Mouse (Mus musculus) neural tube, embryonic 11.5 days (tissue): ENCODE results near the gene Fzd9. TPM values are rescaled to one million over a fixed set of nuclear protein-coding genes. Genes with fewer than 3 reads are reported as not detected.

Source experiments
- ATAC-seq: fragments of 200-750 bp; cut with Nextera tagmentation; 2 replicates; pipeline ENCODE4 v1.8.0; 2017; ENCODE audit warnings: moderate number of reproducible peaks, mild to moderate bottlenecking, moderate TSS enrichment, moderate library complexity; ENCODE audit not compliant: insufficient read depth, low FRiP score, low TSS enrichment
- DNase-seq: peaks from one replicate; pipeline ENCODE4 v3.0.0-alpha.2; 2015; ENCODE audit warnings: low spot score
- H3K27ac ChIP-seq: fragments of 300-500 bp; sonication (generic); 2 replicates; pipeline ENCODE4 v1.5.1; 2014; ENCODE audit warnings: low read depth, mild to moderate bottlenecking, low read length
- H3K27me3 ChIP-seq: fragments of 300-500 bp; sonication (generic); 2 replicates; pipeline ENCODE4 v1.6.1; 2014; ENCODE audit warnings: mild to moderate bottlenecking, low read length, mixed read lengths; ENCODE audit not compliant: control insufficient read depth, insufficient read depth
- H3K36me3 ChIP-seq: fragments of 300-500 bp; sonication (generic); 2 replicates; pipeline ENCODE4 v1.6.1; 2014; ENCODE audit warnings: mild to moderate bottlenecking, low read length, moderate library complexity, mixed read lengths; ENCODE audit not compliant: control insufficient read depth, insufficient read depth
- H3K4me1 ChIP-seq: fragments of 300-500 bp; sonication (generic); 2 replicates; pipeline ENCODE4 v1.6.1; 2014; ENCODE audit warnings: low read length, mixed read lengths; ENCODE audit not compliant: control insufficient read depth, insufficient read depth
- H3K4me2 ChIP-seq: fragments of 300-500 bp; sonication (generic); 2 replicates; pipeline ENCODE4 v1.6.1; 2014; ENCODE audit warnings: low read depth, mild to moderate bottlenecking, moderate library complexity
- H3K4me3 ChIP-seq: fragments of 300-500 bp; sonication (generic); 2 replicates; pipeline ENCODE4 v1.5.1; 2014; ENCODE audit warnings: low read depth, low read length
- H3K9ac ChIP-seq: fragments of 300-500 bp; sonication (generic); 2 replicates; pipeline ENCODE4 v1.6.1; 2014; ENCODE audit warnings: mild to moderate bottlenecking, low read length
- H3K9me3 ChIP-seq: fragments of 300-500 bp; sonication (generic); 2 replicates; pipeline ENCODE4 v1.6.1; 2016; ENCODE audit warnings: low read length; ENCODE audit not compliant: control insufficient read depth
- WGBS: fragments of 180-500 bp; shearing (Covaris S2); extraction: QIAGEN DNeasy Blood & Tissue Kit; methylation state at CpG from one replicate; pipeline ENCODE4 v1.1.7; 2014; 5-methylcytosine and 5-hydroxymethylcytosine counted together
- polyA plus RNA-seq: library from polyadenylated mRNA; unstranded; fragments of >200 nt; fragmentation: Nextera tagmentation; extraction: Ambion mirVana; gene quantifications from 2 replicates; pipeline ENCODE4 v1.2.1, GENCODE M21; 2014

Fzd9 gene
- polyA plus RNA-seq, 1 experiment from 2014 or later, result 9.5 TPM

DNA sequence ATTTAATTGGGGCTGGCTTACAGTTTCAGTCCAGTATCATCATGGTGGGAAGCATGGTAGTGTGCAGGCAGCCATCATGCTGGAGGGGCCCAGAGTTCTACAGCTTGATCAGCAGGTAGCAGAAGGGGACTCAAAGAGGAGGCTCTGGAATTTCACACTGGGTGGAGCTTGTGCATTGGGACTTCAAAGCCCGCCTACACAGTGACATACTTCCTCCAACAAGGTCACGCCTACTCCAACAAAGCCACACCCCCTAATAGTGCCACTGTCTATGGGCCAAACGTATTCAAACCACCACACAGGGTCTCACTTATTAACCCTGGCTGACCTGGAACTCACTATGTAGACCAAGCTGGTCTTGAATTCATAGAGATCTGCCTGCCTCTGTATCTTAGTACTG lies 5.1 kb upstream of the Fzd9 start:
- Histone ChIP-seq H3K4me2 (no peak overlapping the region), H3K4me1 (peaks cover 13% of the 10 kb centered on the region), H3K9me3 (no peaks in the 10 kb centered on the region; the same call in 1 of the 2 replicates), H3K27ac (no peak overlapping the region), H3K27me3 (no peaks in the 10 kb centered on the region), H3K9ac (no peak overlapping the region), H3K36me3 (no peaks in the 10 kb centered on the region), H3K4me3 (no peak overlapping the region)
- WGBS, result 89% methylated on average over 3 of the region's 3 CpGs
- ATAC-seq (no peak), DNase-seq (no peak)

DNA sequence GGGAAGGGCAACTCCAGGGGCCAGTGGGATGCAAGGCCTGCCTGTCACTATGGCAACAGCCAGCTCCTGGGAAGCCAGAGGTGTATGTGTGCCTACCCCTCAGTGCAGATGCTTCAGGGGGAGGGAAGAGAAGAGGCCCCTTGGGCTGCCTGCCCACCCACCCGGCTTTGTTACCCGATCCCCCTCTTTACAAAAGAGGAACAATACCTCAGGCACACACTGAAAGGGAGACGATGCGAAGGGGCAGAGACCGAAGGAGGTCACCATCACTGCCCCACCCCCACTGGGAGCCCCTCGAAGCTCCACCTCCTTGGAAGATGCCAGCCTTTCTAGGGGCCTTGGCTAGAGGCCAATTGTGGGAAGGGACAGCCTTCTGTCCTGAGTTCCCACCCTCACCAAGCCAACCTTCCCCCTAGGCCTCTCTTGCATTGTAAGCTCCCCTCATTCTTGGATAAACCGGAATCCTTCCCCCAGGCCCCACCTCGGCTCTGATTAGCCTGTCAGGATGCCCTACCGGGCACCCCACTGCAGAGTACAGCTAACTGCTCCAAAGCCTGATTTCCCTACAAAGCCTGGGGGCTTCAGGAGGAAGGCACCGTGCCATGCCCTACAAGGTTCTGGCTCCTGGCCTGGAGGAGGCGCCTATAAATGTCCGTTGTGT lies 2.8 kb upstream of the Fzd9 start:
- H3K4me3 ChIP-seq, result no peak overlapping the region
- H3K9me3 ChIP-seq, result no peaks in the 10 kb centered on the region; the same call in 1 of the 2 replicates
- H3K27ac ChIP-seq, result peak overlapping the region; percentile 89
- 3% methylated on average over 12 of the region's 12 CpGs for WGBS
- peak overlapping the region; percentile 26 for H3K4me2 ChIP-seq
- no peaks in the 10 kb centered on the region for H3K36me3 ChIP-seq
- DNase-seq (peak; percentile 88), ATAC-seq (peak; percentile 79)
- H3K9ac ChIP-seq, result peak overlapping the region; percentile 45
- H3K4me1 ChIP-seq, result peaks cover 20% of the 10 kb centered on the region
- H3K27me3 ChIP-seq, result peaks cover 4% of the 10 kb centered on the region; the same call in 1 of the 2 replicates

DNA sequence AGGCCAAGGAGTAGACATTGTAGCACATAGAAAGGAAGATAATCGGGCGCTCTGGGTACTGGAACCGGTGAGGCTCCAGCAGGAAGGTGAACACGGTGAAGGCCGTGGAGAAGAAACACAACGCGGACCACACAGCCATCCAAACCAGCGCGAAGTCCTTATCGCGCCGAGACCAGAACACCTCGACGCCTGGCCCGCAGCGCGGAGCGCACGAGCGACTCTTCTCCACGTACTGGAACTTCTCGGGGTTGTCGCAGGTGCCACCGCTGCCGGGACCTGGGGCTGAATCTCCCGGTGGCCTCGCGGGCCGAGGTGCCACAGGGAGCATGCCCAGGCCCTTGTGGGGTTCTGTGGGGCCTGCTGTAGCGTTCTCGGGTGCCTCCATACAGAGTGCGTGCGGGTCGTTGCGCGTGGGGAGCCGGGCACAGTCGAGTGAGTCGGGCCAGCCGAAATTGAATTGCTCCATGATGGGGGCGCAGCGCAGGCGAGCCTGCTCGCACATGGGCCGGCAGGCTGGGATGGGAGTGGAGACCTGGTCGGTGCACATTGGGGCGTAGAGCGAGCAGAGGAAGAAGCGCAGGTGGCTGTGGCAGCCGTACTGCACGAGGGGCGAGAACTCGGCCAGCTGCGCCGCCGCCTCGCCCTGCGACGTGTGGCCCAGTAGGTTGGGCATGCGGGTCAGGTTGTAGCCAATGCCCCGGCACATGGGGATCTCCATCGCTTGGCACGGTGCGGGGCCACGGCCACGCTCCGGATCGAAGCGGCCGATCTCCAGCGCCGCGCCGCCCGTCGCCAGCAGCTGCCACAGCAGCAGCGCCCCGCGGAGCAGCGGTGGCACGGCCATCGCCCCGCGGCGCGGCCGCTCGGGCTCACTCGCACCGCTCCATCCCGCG lies 598 bp downstream of the Fzd9 start:
- H3K9me3 ChIP-seq, result no peaks in the 10 kb centered on the region; the same call in 1 of the 2 replicates
- peaks cover 4% of the 10 kb centered on the region; the same call in 1 of the 2 replicates for H3K27me3 ChIP-seq
- H3K36me3 ChIP-seq, result no peaks in the 10 kb centered on the region
- peak overlapping the region; percentile 99 for H3K4me2 ChIP-seq
- 2% methylated on average over 74 of the region's 92 CpGs for WGBS
- ATAC-seq, result peak; percentile 18
- H3K27ac ChIP-seq, result no peak overlapping the region
- H3K9ac ChIP-seq, result peak overlapping the region; percentile 67
- peaks cover 22% of the 10 kb centered on the region for H3K4me1 ChIP-seq
- DNase-seq, result peak; percentile 43
- peak overlapping the region; percentile 60 for H3K4me3 ChIP-seq

DNA sequence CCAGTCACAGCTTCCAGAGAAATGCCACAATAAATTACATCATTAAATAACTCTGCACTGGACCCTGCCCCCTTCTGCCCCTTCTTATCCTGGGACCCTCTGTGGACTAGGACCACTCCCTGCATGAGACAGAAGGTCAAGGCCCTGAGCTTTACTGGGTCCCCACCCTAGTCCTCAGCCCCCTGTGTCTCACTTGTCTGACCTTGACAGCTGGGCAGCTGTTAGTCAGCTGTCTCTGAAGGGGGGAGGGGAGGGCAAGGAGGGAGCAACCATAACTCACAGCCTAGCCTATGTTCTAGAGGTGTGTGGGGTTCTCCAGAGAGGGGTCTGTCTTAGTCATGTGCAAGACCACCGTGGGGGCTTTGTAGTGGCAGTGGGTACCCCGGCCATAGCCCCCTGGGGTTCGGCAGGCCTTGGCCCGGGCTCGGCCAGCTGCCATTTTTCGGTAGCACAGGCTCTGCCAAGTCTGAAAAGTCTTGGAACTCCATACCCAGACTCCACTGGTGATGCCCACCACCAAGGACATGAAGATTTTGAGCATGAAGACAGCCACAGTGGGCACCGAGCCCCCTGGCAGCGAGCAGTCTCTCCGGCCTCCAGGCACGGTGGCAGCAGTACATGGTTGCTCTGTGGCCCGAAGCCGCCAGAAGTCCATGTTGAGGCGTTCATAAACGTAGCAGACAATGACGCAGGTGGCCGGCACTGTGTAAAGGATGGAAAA lies 1.9 kb downstream of the Fzd9 start:
- no peak overlapping the region; the same call in 1 of the 2 replicates for H3K9ac ChIP-seq
- 84% methylated on average over 16 of the region's 16 CpGs for WGBS
- H3K27ac ChIP-seq, result no peak overlapping the region
- H3K27me3 ChIP-seq, result peaks cover 4% of the 10 kb centered on the region; the same call in 1 of the 2 replicates
- H3K9me3 ChIP-seq, result no peaks in the 10 kb centered on the region; the same call in 1 of the 2 replicates
- DNase-seq (no peak), ATAC-seq (no peak)
- peaks cover 4% of the 10 kb centered on the region; the same call in 1 of the 2 replicates for H3K36me3 ChIP-seq
- H3K4me1 ChIP-seq, result peaks cover 18% of the 10 kb centered on the region
- H3K4me3 ChIP-seq, result peak overlapping the region; percentile 2; the same call in 1 of the 2 replicates
- H3K4me2 ChIP-seq, result peak overlapping the region; percentile 99

DNA sequence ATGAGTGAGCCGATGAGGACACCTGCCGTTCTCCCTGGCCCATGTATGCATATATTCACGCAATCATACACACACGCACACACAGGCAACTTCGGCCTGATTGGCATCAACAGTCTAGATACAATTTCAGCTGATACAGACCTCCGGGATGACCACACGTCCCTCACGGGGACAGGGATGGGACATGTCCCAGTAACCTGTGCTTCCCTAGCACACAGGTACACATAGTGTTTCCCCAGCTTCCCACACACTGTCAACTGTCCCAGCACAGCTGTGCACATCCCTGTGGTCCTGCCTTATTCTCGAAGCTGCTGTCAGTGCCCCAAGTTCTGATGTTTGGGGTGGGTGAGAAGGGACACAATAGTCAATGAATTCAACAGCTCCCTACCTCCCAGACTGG lies 3.7 kb downstream of the Fzd9 start:
- H3K4me2 ChIP-seq, result no peak overlapping the region
- H3K36me3 ChIP-seq, result peaks cover 11% of the 10 kb centered on the region
- H3K9me3 ChIP-seq, result no peaks in the 10 kb centered on the region; the same call in 1 of the 2 replicates
- H3K27me3 ChIP-seq, result peaks cover 4% of the 10 kb centered on the region; the same call in 1 of the 2 replicates
- no peak overlapping the region for H3K4me3 ChIP-seq
- 81% methylated on average over 9 of the region's 9 CpGs for WGBS
- no peak overlapping the region for H3K9ac ChIP-seq
- no peak overlapping the region for H3K27ac ChIP-seq
- ATAC-seq, result no peak
- H3K4me1 ChIP-seq, result peaks cover 13% of the 10 kb centered on the region
- DNase-seq, result no peak

DNA sequence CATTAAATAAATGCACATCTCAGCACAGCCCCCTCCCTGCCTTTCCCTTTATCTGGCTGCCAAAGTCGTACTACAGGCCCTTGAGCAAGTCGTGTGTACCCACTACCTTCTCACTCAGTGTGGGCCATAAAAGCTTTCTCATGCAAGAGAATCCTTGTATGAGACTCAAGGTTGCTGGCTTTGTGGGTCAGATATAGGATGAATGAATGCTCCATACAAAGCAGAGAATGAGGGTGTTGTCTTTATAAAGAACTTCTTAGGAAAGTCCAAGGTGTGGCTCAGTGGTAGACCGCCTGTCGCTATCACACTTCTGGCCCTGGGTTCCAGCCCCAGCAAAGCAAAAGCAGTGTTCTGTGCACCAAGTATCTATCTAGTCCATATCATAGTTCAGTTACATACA lies 4.5 kb downstream of the Fzd9 start:
- peaks cover 18% of the 10 kb centered on the region for H3K36me3 ChIP-seq
- H3K27me3 ChIP-seq, result peaks cover 4% of the 10 kb centered on the region; the same call in 1 of the 2 replicates
- H3K4me3 ChIP-seq, result no peak overlapping the region
- H3K27ac ChIP-seq, result no peak overlapping the region
- 62% methylated on average over 4 of the region's 4 CpGs for WGBS
- no peak overlapping the region for H3K4me2 ChIP-seq
- no peaks in the 10 kb centered on the region for H3K9me3 ChIP-seq
- H3K9ac ChIP-seq, result no peak overlapping the region
- ATAC-seq (no peak), DNase-seq (no peak)
- peaks cover 13% of the 10 kb centered on the region for H3K4me1 ChIP-seq

DNA sequence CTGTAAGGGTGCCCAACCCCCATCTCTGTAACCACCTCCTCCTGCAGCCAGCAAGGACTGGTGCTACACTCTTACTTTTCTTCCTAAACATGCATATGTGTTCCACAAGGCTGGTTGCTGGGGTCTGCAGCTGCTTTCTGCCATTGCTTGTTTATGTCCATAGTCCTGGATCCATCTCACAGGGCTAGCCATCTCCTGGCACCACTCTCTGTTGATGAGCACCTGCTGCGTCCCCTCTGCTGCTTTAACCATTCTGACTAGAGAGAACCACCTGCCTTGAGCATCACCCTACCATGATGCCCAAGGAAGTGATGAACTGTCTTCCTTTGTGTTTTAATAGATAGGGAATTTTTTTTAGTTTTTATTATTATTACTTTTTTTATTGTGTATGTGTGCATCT lies 7.9 kb downstream of the Fzd9 start:
- H3K27me3 ChIP-seq, result no peaks in the 10 kb centered on the region
- H3K27ac ChIP-seq, result no peak overlapping the region
- no peak overlapping the region for H3K4me3 ChIP-seq
- 79% methylated on average over 1 of the region's 1 CpGs for WGBS
- H3K4me2 ChIP-seq, result no peak overlapping the region
- DNase-seq (no peak), ATAC-seq (no peak)
- H3K9ac ChIP-seq, result no peak overlapping the region
- H3K4me1 ChIP-seq, result peaks cover 4% of the 10 kb centered on the region; the same call in 1 of the 2 replicates
- H3K9me3 ChIP-seq, result no peaks in the 10 kb centered on the region
- peaks cover 36% of the 10 kb centered on the region for H3K36me3 ChIP-seq

DNA sequence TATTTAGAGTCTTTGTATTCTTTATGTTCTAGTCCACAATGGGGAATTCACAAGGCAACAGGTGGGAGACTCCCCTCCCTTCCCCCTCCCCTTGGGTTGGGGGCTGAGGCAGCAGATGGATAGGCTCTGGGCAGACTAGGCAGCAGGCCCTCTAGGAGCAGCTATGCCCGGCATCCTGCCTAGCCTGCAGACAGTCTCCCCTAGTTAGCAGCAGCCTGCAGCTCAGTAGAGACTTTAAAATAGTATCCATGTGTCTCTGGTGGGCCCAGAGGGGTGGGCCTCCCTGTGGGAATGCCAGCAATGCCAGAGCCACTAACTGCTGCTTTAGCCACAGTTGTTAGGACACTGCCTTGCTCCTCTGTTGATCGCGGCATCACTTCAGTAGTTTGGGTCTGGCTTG lies 8.4 kb downstream of the Fzd9 start:
- Histone ChIP-seq H3K9me3 (no peaks in the 10 kb centered on the region), H3K36me3 (peaks cover 38% of the 10 kb centered on the region), H3K4me3 (no peak overlapping the region), H3K4me1 (peaks cover 2% of the 10 kb centered on the region; the same call in 1 of the 2 replicates), H3K9ac (no peak overlapping the region), H3K4me2 (no peak overlapping the region), H3K27ac (no peak overlapping the region), H3K27me3 (no peaks in the 10 kb centered on the region)
- no peak for ATAC-seq
- WGBS, result 94% methylated on average over 3 of the region's 3 CpGs
- no peak for DNase-seq
